Mouse (Mus musculus) C2C12 (cell line): ENCODE data around the gene Sh3kbp1.

Experiments
- CEBPB ChIP-seq: IDR thresholded peaks from one replicate; pipeline ENCODE4 v1.6.1; 2011; ENCODE audit warnings: low read depth, mild to moderate bottlenecking, control low read depth, moderate library complexity
- CTCF ChIP-seq: IDR thresholded peaks from one replicate; pipeline ENCODE4 v1.5.1; 2011; ENCODE audit not compliant: control insufficient read depth, insufficient read depth, insufficient read length
- MAX ChIP-seq: IDR thresholded peaks from one replicate; pipeline ENCODE4 v1.6.1; 2011; ENCODE audit warnings: mild to moderate bottlenecking, control low read depth

DNA sequence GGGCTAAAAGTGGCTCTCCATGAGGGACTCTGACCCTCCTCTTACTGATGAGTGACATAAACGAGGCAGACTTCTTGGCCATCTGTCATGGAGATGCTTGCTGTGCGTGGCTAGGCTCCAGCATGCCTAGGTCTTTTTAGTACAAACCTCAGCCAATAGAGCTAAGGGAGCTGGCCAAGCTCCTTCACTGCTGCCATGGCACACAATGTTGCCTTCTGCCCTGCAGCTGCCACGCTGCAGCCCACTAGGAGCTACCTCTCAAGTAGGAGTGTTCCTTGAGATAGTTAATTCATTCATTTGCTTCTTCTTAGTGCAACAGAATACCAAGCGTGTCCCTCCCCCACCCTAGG is 327.3 kb downstream of the Sh3kbp1 start:
- TF ChIP-seq CTCF = no peak
- TF ChIP-seq CEBPB = no peak
- no peak for TF ChIP-seq MAX
